Mouse (Mus musculus) CH12.LX (cell line): ENCODE measurements around the gene Swsap1.

ENCODE experiments used
- CTCF ChIP-seq, 2 experiments: IDR thresholded peaks in 1 of 2; conservative IDR thresholded peaks in 1 of 2; 2 replicates each; pipeline ENCODE4 v1.5.1; 2011 to 2012; ENCODE audit warnings: low read depth in 2 of 2, low read length in 2 of 2, improper control_type of control experiment in 1 of 2, inconsistent platforms in 1 of 2, mild to moderate bottlenecking in 1 of 2, moderate library complexity in 1 of 2
- E2F4 ChIP-seq: IDR thresholded peaks from 2 replicates; pipeline ENCODE4 v1.6.1; 2011; ENCODE audit warnings: low read depth, low read length, improper control_type of control experiment; ENCODE audit not compliant: insufficient replicate concordance
- EP300 ChIP-seq: IDR thresholded peaks from 2 replicates; pipeline ENCODE4 v1.6.1; 2011; ENCODE audit warnings: low read length, improper control_type of control experiment
- NELFE ChIP-seq: IDR thresholded peaks from 2 replicates; pipeline ENCODE4 v1.6.1; 2011; ENCODE audit warnings: low read depth, low read length, improper control_type of control experiment
- SIN3A ChIP-seq: IDR thresholded peaks from 2 replicates; pipeline ENCODE4 v1.6.1; 2012; ENCODE audit warnings: low read length, improper control_type of control experiment, inconsistent platforms
- TCF12 ChIP-seq: IDR thresholded peaks from 2 replicates; pipeline ENCODE4 v1.6.1; 2014; ENCODE audit warnings: low read depth, mild to moderate bottlenecking, inconsistent platforms, low read length, improper control_type of control experiment
- USF2 ChIP-seq: conservative IDR thresholded peaks from 2 replicates; pipeline ENCODE4 v1.6.1; 2011; ENCODE audit warnings: low read depth, low read length, improper control_type of control experiment
- ZC3H11A ChIP-seq: IDR thresholded peaks from 2 replicates; pipeline ENCODE4 v1.6.1; 2012; ENCODE audit warnings: low read depth, mild to moderate bottlenecking, inconsistent platforms, low read length, improper control_type of control experiment
- ZKSCAN1 ChIP-seq: IDR thresholded peaks from 2 replicates; pipeline ENCODE4 v1.6.1; 2012; ENCODE audit warnings: low read depth, inconsistent platforms, low read length, improper control_type of control experiment, borderline replicate concordance

DNA sequence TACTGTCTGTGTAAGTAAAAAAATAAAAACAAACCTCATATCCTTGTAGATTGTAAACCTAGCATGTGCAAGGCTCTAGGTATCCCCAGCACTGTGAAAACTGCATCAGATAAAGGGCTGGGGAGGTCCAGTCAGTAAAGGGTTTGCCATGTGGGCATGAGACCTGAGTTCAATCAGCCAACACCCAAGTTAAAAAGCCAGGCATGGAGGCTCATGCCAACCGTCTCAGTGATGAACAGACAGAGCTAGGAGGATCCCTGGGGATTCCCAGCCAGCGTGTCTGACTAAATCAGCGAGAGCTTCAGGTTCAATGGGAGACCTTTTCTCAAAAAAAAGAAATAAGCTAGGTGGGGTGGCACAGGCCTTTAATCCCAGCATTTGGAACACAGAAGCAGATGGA is 30.5 kb upstream of the Swsap1 start:
- TF ChIP-seq NELFE: no peak
- no peak for TF ChIP-seq USF2
- TF ChIP-seq CTCF (conservative IDR thresholded peaks at IDR 0.05 in 1 of 2, IDR thresholded peaks at IDR 0.05 in 1 of 2; ENCODE audit: low read depth in 2 of 2, low read length in 2 of 2): no peak
- no peak for TF ChIP-seq TCF12
- TF ChIP-seq E2F4: no peak
- no peak for TF ChIP-seq SIN3A
- TF ChIP-seq EP300: no peak
- no peak for TF ChIP-seq ZC3H11A
- TF ChIP-seq ZKSCAN1: no peak
